ENCODE assay signal across 19 mouse cellular contexts in genomic region chr4:85854507-85854906, GRCm38 (mm10).
DNase-seq lines count a peak whose midpoint lies in the region; ATAC-seq and TF ChIP-seq lines count a peak whose summit lies in the region.
"Had no signal": no experiment of that assay in that cellular context is flagged by ENCODE, and none has a peak within 500 bp of the region (broad histone marks: within the 10 kb centered on the region; RNA-seq: fewer than 3 reads in every experiment).

No protein-coding gene starts in this region.

- intact Hi-C loops in heart, postnatal 25 days (cut with DNase I), result no loop called here

- peaks cover 4% of the 10 kb centered on the region; the same call in 1 of the 2 replicates for H3K4me1 ChIP-seq in heart, embryonic 16.5 days (ENCODE audit: control insufficient read depth, insufficient read depth, low read length)
- H3K4me1 ChIP-seq in limb, embryonic 14.5 days (ENCODE audit: control insufficient read depth, insufficient read depth, low read length), result peaks cover 5% of the 10 kb centered on the region
- 0 out of 2 replicates have a peak, but pooled peaks cover 7% of the 10 kb centered on the region for H3K4me1 ChIP-seq in limb, embryonic 10.5 days

- no peak overlapping the region for H3K27ac ChIP-seq in heart, embryonic 16.5 days (ENCODE audit: low read length)
- H3K27ac ChIP-seq in limb, embryonic 14.5 days (replicated peaks; ENCODE audit: low read depth, low read length), result no peak overlapping the region
- no peak overlapping the region for H3K27ac ChIP-seq in limb, embryonic 10.5 days
- H3K27ac ChIP-seq: limb, embryonic 12.5 days had no signal

- no peak overlapping the region for H3K4me3 ChIP-seq in heart, embryonic 16.5 days (ENCODE audit: low read length)
- no peak overlapping the region for H3K4me3 ChIP-seq in limb, embryonic 14.5 days (replicated peaks; ENCODE audit: low read length)
- no peak overlapping the region for H3K4me3 ChIP-seq in limb, embryonic 10.5 days
- H3K4me3 ChIP-seq: limb, embryonic 12.5 days had no signal

- ATAC-seq in heart, embryonic 16.5 days (replicated peaks; ENCODE audit: extremely low read depth, insufficient read depth, low FRiP score), result no peak
- 0 out of 2 replicates have a peak, but pooled peaks have one; percentile 15 for ATAC-seq in limb, embryonic 14.5 days (ENCODE audit: low FRiP score, low read depth)
- ATAC-seq: CD4-positive, CD25-positive, alpha-beta regulatory T cell, adult 4 months; hindbrain, embryonic 16.5 days had no signal

- WGBS in heart, embryonic 16.5 days, result 26% methylated on average over 8 of the region's 8 CpGs
- 56% methylated on average over 8 of the region's 8 CpGs for WGBS in limb, embryonic 14.5 days
- 86% methylated on average over 8 of the region's 8 CpGs for WGBS in limb, embryonic 10.5 days

- no peaks in the 10 kb centered on the region for H3K36me3 ChIP-seq in heart, embryonic 16.5 days (ENCODE audit: control insufficient read depth, insufficient read depth)
- no peaks in the 10 kb centered on the region for H3K36me3 ChIP-seq in limb, embryonic 14.5 days (ENCODE audit: control insufficient read depth, insufficient read depth, low read length)
- H3K36me3 ChIP-seq in limb, embryonic 10.5 days, result no peaks in the 10 kb centered on the region
- H3K36me3 ChIP-seq: G1E; limb, embryonic 12.5 days had no signal

- no peaks in the 10 kb centered on the region for H3K9me3 ChIP-seq in heart, embryonic 16.5 days (replicated peaks; ENCODE audit: control insufficient read depth, low read length)
- H3K9me3 ChIP-seq in limb, embryonic 14.5 days (ENCODE audit: control insufficient read depth, low read length), result no peaks in the 10 kb centered on the region
- no peaks in the 10 kb centered on the region for H3K9me3 ChIP-seq in limb, embryonic 10.5 days (replicated peaks)
- H3K9me3 ChIP-seq: G1E; limb, embryonic 12.5 days had no signal

- H3K27me3 ChIP-seq in heart, embryonic 16.5 days (ENCODE audit: control insufficient read depth, insufficient read depth, low read length), result no peaks in the 10 kb centered on the region
- no peaks in the 10 kb centered on the region for H3K27me3 ChIP-seq in limb, embryonic 14.5 days (ENCODE audit: control insufficient read depth, insufficient read depth, low read length)
- H3K27me3 ChIP-seq in limb, embryonic 10.5 days (ENCODE audit: low read depth, poor library complexity, severe bottlenecking), result no peaks in the 10 kb centered on the region
- H3K27me3 ChIP-seq: limb, embryonic 12.5 days had no signal

- no peak overlapping the region for H3K9ac ChIP-seq in heart, embryonic 16.5 days (ENCODE audit: low read length)
- H3K9ac ChIP-seq in limb, embryonic 14.5 days (ENCODE audit: low read depth, low read length, severe bottlenecking), result no peak overlapping the region
- H3K9ac ChIP-seq: limb, embryonic 12.5 days had no signal

- H3K4me2 ChIP-seq in heart, embryonic 16.5 days (ENCODE audit: low read depth, low read length), result peak overlapping the region; percentile 14
- no peak overlapping the region for H3K4me2 ChIP-seq in limb, embryonic 14.5 days (replicated peaks; ENCODE audit: low read depth, low read length, severe bottlenecking)
- H3K4me2 ChIP-seq: limb, embryonic 12.5 days had no signal

- DNase-seq in cerebellum, postnatal 10 days, result peak; percentile 19 to 58
- DNase-seq in cerebellum, postnatal 25 days, result no peak
- DNase-seq in heart, postnatal 25 days (ENCODE audit: low spot score), result no peak
- DNase-seq in limb, embryonic 14.5 days (ENCODE audit: low spot score), result peak; percentile 73
- no peak for DNase-seq in limb, embryonic 10.5 days (ENCODE audit: low spot score)
- DNase-seq in retina, postnatal 1 day, result peak; percentile 32
- no peak for DNase-seq in retina, embryonic 14.5 days (ENCODE audit: low spot score)
- DNase-seq: cerebellum, adult 9-11 months; embryo, embryonic 11 days; kidney, adult 11 months; kidney, postnatal 25 days; layer of hippocampus, adult 9-11 months; right cerebral cortex, postnatal 4 days; thymus, postnatal 25 days had no signal

- TF ChIP-seq POLR2A in limb, embryonic 14.5 days (IDR thresholded peaks at IDR 0.05; ENCODE audit: borderline replicate concordance, extremely low read depth, insufficient read depth, insufficient read length), result no peak

Comparison
In these comparisons a context has a peak if more than half of its experiments do, and no peak if none do; other contexts are left out.
1. DNase-seq: peak in cerebellum, postnatal 10 days (2 of 2), limb, embryonic 14.5 days (single experiment) and retina, postnatal 1 day (single experiment); none in cerebellum, postnatal 25 days (0 of 2), heart, postnatal 25 days (single experiment), limb, embryonic 10.5 days (single experiment) and retina, embryonic 14.5 days (single experiment).